Mouse (Mus musculus): Measurements from ENCODE around the gene Trip12. TPM values are rescaled to one million over a fixed set of nuclear protein-coding genes. Genes with fewer than 3 reads are reported as not detected.

The Trip12 gene
- polyA plus RNA-seq, 1 experiment from 2014 or later, result 78.5 TPM

- H3K4me2 ChIP-seq (replicated peaks), result peak overlapping the region; percentile 82
- H3K27ac ChIP-seq, result peak overlapping the region; percentile 97
- no peaks in the 10 kb centered on the region for H3K9me3 ChIP-seq
- ATAC-seq, result peak; percentile 25
- H3K4me1 ChIP-seq (replicated peaks), result peaks cover 32% of the 10 kb centered on the region
- 1% methylated on average over 22 of the region's 22 CpGs for WGBS
- H3K27me3 ChIP-seq, result no peaks in the 10 kb centered on the region
- peak overlapping the region; percentile 96 for H3K9ac ChIP-seq (replicated peaks)
- peak overlapping the region; percentile 93 for H3K4me3 ChIP-seq (replicated peaks)
- peaks cover 12% of the 10 kb centered on the region for H3K36me3 ChIP-seq
Measured at GRCm38 (mm10) chr1:84838156-84838555, 2.2 kb downstream of the Trip12 start.

- 9% methylated on average over 20 of the region's 20 CpGs for WGBS
Measured at GRCm38 (mm10) chr1:84837523-84838145, 2.7 kb downstream of the Trip12 start.

GRCm38 (mm10) chr1:84825091-84825490 lies 15.2 kb downstream of the Trip12 start:
- H3K27ac ChIP-seq, result no peak overlapping the region
- no peak overlapping the region for H3K9ac ChIP-seq (replicated peaks)
- H3K4me1 ChIP-seq (replicated peaks), result no peaks in the 10 kb centered on the region
- no peak overlapping the region for H3K4me2 ChIP-seq (replicated peaks)
- ATAC-seq, result no peak
- H3K4me3 ChIP-seq (replicated peaks), result no peak overlapping the region
- no peaks in the 10 kb centered on the region for H3K9me3 ChIP-seq
- WGBS, result 83% methylated on average over 2 of the region's 2 CpGs
- H3K27me3 ChIP-seq, result no peaks in the 10 kb centered on the region
- peaks cover 17% of the 10 kb centered on the region for H3K36me3 ChIP-seq

More at GRCm38 (mm10) chr1:84837523-84838145, 2.7 kb downstream of the Trip12 start:
- no peaks in the 10 kb centered on the region for H3K9me3 ChIP-seq
- ATAC-seq, result no peak
- H3K4me3 ChIP-seq (replicated peaks), result peak overlapping the region; percentile 93
- H3K4me2 ChIP-seq (replicated peaks), result peak overlapping the region; percentile 82
- H3K36me3 ChIP-seq, result peaks cover 13% of the 10 kb centered on the region
- H3K27me3 ChIP-seq, result no peaks in the 10 kb centered on the region
- H3K4me1 ChIP-seq (replicated peaks), result peaks cover 32% of the 10 kb centered on the region
- H3K27ac ChIP-seq, result no peak overlapping the region
- H3K9ac ChIP-seq (replicated peaks), result peak overlapping the region; percentile 96

GRCm38 (mm10) chr1:84817596-84817995 lies 22.7 kb downstream of the Trip12 start:
- no peak for ATAC-seq
- Histone ChIP-seq H3K9me3 (no peaks in the 10 kb centered on the region), H3K9ac (replicated peaks) (no peak overlapping the region), H3K4me1 (replicated peaks) (no peaks in the 10 kb centered on the region), H3K27ac (no peak overlapping the region), H3K4me3 (replicated peaks) (no peak overlapping the region), H3K27me3 (no peaks in the 10 kb centered on the region), H3K4me2 (replicated peaks) (no peak overlapping the region), H3K36me3 (peaks cover 8% of the 10 kb centered on the region)
- WGBS, result 95% methylated on average over 1 of the region's 1 CpGs

GRCm38 (mm10) chr1:84803788-84804187 lies 36.5 kb downstream of the Trip12 start:
- no peaks in the 10 kb centered on the region for H3K9me3 ChIP-seq
- H3K27ac ChIP-seq, result no peak overlapping the region
- H3K4me2 ChIP-seq (replicated peaks), result no peak overlapping the region
- no peak overlapping the region for H3K9ac ChIP-seq (replicated peaks)
- no peak for ATAC-seq
- 0 out of 2 replicates have a peak, but pooled peaks cover 4% of the 10 kb centered on the region for H3K4me1 ChIP-seq (replicated peaks)
- WGBS, result 94% methylated on average over 1 of the region's 1 CpGs
- no peaks in the 10 kb centered on the region for H3K36me3 ChIP-seq
- H3K4me3 ChIP-seq (replicated peaks), result no peak overlapping the region
- no peaks in the 10 kb centered on the region for H3K27me3 ChIP-seq

GRCm38 (mm10) chr1:84799166-84799565 lies 41.1 kb downstream of the Trip12 start:
- H3K4me2 ChIP-seq (replicated peaks), result no peak overlapping the region

GRCm38 (mm10) chr1:84795335-84795734 lies 45.0 kb downstream of the Trip12 start:
- no peak for ATAC-seq
- H3K4me2 ChIP-seq (replicated peaks), result no peak overlapping the region
- no peaks in the 10 kb centered on the region for H3K27me3 ChIP-seq
- H3K9me3 ChIP-seq, result no peaks in the 10 kb centered on the region
- no peak overlapping the region for H3K4me3 ChIP-seq (replicated peaks)
- no peak overlapping the region for H3K9ac ChIP-seq (replicated peaks)
- 96% methylated on average over 7 of the region's 7 CpGs for WGBS
- no peaks in the 10 kb centered on the region for H3K4me1 ChIP-seq (replicated peaks)
- H3K36me3 ChIP-seq, result peaks cover 32% of the 10 kb centered on the region
- no peak overlapping the region for H3K27ac ChIP-seq

More at GRCm38 (mm10) chr1:84799166-84799565, 41.1 kb downstream of the Trip12 start:
- ATAC-seq, result no peak
- Histone ChIP-seq H3K36me3 (peaks cover under 1% of the 10 kb centered on the region; the same call in 1 of the 2 replicates), H3K27ac (no peak overlapping the region), H3K9ac (replicated peaks) (no peak overlapping the region), H3K9me3 (no peaks in the 10 kb centered on the region), H3K4me3 (replicated peaks) (no peak overlapping the region), H3K4me1 (replicated peaks) (0 out of 2 replicates have a peak, but pooled peaks cover 2% of the 10 kb centered on the region), H3K27me3 (no peaks in the 10 kb centered on the region)

- 99% methylated on average over 2 of the region's 2 CpGs for WGBS
- H3K9ac ChIP-seq (replicated peaks), result no peak overlapping the region
Measured at GRCm38 (mm10) chr1:84791393-84791792, 48.9 kb downstream of the Trip12 start.

GRCm38 (mm10) chr1:84780630-84781029 lies 59.7 kb downstream of the Trip12 start:
- WGBS, result 97% methylated on average over 3 of the region's 3 CpGs
- Histone ChIP-seq H3K4me3 (replicated peaks) (no peak overlapping the region), H3K27me3 (no peaks in the 10 kb centered on the region), H3K4me2 (replicated peaks) (no peak overlapping the region), H3K36me3 (peaks cover 19% of the 10 kb centered on the region), H3K27ac (no peak overlapping the region), H3K4me1 (replicated peaks) (no peaks in the 10 kb centered on the region), H3K9me3 (no peaks in the 10 kb centered on the region), H3K9ac (replicated peaks) (no peak overlapping the region)
- no peak for ATAC-seq

More at GRCm38 (mm10) chr1:84791393-84791792, 48.9 kb downstream of the Trip12 start:
- ATAC-seq, result no peak
- Histone ChIP-seq H3K4me2 (replicated peaks) (no peak overlapping the region), H3K27me3 (no peaks in the 10 kb centered on the region), H3K9me3 (no peaks in the 10 kb centered on the region), H3K4me1 (replicated peaks) (no peaks in the 10 kb centered on the region), H3K4me3 (replicated peaks) (no peak overlapping the region), H3K36me3 (peaks cover 42% of the 10 kb centered on the region), H3K27ac (no peak overlapping the region)

- H3K4me1 ChIP-seq (replicated peaks), result no peaks in the 10 kb centered on the region
- H3K4me3 ChIP-seq (replicated peaks), result no peak overlapping the region
- no peak for ATAC-seq
- H3K27ac ChIP-seq, result no peak overlapping the region
- 83% methylated on average over 1 of the region's 1 CpGs for WGBS
- no peaks in the 10 kb centered on the region for H3K27me3 ChIP-seq
- H3K9ac ChIP-seq (replicated peaks), result no peak overlapping the region
- no peaks in the 10 kb centered on the region for H3K9me3 ChIP-seq
- no peak overlapping the region for H3K4me2 ChIP-seq (replicated peaks)
- peaks cover 16% of the 10 kb centered on the region; the same call in 1 of the 2 replicates for H3K36me3 ChIP-seq
Measured at GRCm38 (mm10) chr1:84777455-84777854, 62.9 kb downstream of the Trip12 start.

- no peaks in the 10 kb centered on the region for H3K4me1 ChIP-seq (replicated peaks)
- peaks cover 62% of the 10 kb centered on the region for H3K36me3 ChIP-seq
- H3K9ac ChIP-seq (replicated peaks), result no peak overlapping the region
- H3K4me3 ChIP-seq (replicated peaks), result no peak overlapping the region
- no peaks in the 10 kb centered on the region for H3K27me3 ChIP-seq
- WGBS, result 84% methylated on average over 4 of the region's 4 CpGs
- H3K9me3 ChIP-seq, result no peaks in the 10 kb centered on the region
- ATAC-seq, result no peak
- no peak overlapping the region for H3K27ac ChIP-seq
- no peak overlapping the region for H3K4me2 ChIP-seq (replicated peaks)
Measured at GRCm38 (mm10) chr1:84758843-84759242, 81.5 kb downstream of the Trip12 start.

GRCm38 (mm10) chr1:84742156-84742555 lies 98.2 kb downstream of the Trip12 start:
- H3K4me1 ChIP-seq (replicated peaks), result no peaks in the 10 kb centered on the region
- no peak for ATAC-seq
- no peaks in the 10 kb centered on the region for H3K9me3 ChIP-seq
- H3K27ac ChIP-seq, result no peak overlapping the region
- no peak overlapping the region for H3K4me3 ChIP-seq (replicated peaks)
- no peak overlapping the region for H3K4me2 ChIP-seq (replicated peaks)
- peaks cover 63% of the 10 kb centered on the region for H3K36me3 ChIP-seq
- H3K27me3 ChIP-seq, result no peaks in the 10 kb centered on the region
- 89% methylated on average over 3 of the region's 3 CpGs for WGBS
- H3K9ac ChIP-seq (replicated peaks), result no peak overlapping the region

- H3K4me1 ChIP-seq (replicated peaks), result no peaks in the 10 kb centered on the region
- peaks cover 65% of the 10 kb centered on the region for H3K36me3 ChIP-seq
- ATAC-seq, result no peak
- H3K27ac ChIP-seq, result no peak overlapping the region
- no peaks in the 10 kb centered on the region for H3K27me3 ChIP-seq
- H3K9me3 ChIP-seq, result no peaks in the 10 kb centered on the region
- no peak overlapping the region for H3K9ac ChIP-seq (replicated peaks)
- no peak overlapping the region for H3K4me2 ChIP-seq (replicated peaks)
- H3K4me3 ChIP-seq (replicated peaks), result no peak overlapping the region
- WGBS, result 91% methylated on average over 1 of the region's 1 CpGs
Measured at GRCm38 (mm10) chr1:84740080-84740479, 100.2 kb downstream of the Trip12 start.

Measured in midbrain, embryonic 13.5 days (tissue).